Mouse (Mus musculus) ovary, postnatal 36 days (tissue): ENCODE measurements around the gene Golt1b.
A peak's percentile ranks its signal among the peaks of the same experiment; 100 is the strongest.
"Not testable (repeated sequence)": the region's sequence is repeated elsewhere in the genome, so short reads cannot be mapped to it uniquely, and the experiment has no call there.

ENCODE experiments used
- DNase-seq: peaks from one replicate; pipeline ENCODE4 v3.0.0; 2022; ENCODE audit warnings: low spot score, mixed read lengths

The Golt1b gene

DNA sequence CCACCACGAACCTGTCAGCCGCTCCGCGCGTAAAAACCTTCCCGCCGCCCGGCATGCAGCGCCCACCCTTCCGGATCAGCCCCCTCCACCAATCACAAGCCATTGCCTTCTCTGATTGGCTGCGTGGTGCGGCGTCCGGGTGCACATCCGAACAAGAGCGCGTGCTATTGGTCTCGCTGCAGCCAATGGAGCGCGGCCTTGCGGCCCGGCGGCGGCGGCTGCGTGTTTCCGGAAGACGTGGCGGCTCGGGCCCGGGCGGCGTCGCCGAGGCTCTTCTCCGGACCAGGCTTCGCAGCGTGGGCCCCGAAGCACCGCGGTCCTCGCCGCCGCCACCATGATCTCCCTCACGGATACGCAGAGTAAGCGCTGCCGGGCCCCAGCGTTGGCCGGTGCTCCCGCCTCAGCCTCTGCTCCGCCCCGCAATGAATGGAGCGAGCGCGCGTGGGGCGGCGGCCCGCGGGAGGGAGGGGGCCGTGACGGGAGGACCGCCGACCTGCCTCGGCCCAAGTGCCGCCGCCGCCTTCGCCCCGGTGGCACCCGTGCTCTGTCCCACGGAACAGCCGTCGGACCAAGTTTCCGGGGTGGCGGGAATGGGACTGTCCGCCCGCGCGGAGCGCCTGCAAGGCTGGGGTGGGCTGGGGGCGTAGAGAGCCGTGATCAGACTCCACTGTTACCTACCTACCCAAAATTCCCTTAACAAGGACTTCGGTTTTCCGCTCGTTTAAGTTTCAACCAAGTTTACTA lies at the start of gene Golt1b, which contains the start of gene Recql:
Golt1b (plus strand) TSS at position 211 of the 744 bp plus-strand sequence.
Recql (minus strand) TSS at position 77 of the 744 bp plus-strand sequence.
- DNase-seq = peak; percentile 98

GRCm38 (mm10) chr6:142338961-142339360 lies 48.1 kb upstream of the Golt1b start:
- no peak for DNase-seq

GRCm38 (mm10) chr6:142339576-142339975 lies 47.4 kb upstream of the Golt1b start:
- no peak for DNase-seq

GRCm38 (mm10) chr6:142343561-142343960 lies 43.5 kb upstream of the Golt1b start:
- peak; percentile 27 for DNase-seq

DNA sequence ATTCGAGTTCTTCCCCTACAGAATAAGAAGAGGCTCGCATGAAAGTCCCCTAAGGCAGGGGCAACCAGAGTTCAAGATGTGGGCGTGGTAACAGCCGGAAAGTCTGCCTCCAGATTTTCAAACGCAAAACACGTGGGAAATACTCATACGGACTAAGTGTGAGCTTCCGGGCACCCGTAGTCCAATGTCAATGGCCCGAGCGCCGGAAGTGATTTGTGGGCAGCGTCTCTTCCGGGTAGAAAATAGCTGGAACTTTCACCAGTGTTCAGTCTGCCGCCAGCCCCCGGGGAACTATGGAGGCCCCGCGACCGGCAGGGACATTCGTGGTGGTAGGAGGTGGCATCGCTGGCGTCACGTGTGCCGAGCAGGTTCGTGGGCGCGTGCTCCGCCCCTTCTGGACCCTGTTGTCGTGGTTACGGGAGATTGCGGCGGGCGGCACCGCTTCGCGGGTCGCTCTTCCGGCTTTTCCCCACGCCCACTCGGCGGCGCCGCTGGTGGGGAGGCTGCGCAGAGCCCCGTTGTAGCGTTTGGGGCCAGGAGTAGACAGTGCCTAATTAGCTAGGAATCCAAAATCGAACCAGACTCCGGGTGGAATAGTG lies 41.5 kb upstream of the Golt1b start, which contains the start of gene Pyroxd1:
Pyroxd1 (plus strand) TSS at position 215 of the 599 bp plus-strand sequence.
- peak; percentile 83 for DNase-seq

- no peak for DNase-seq
These were observed 40.6 kb upstream of the Golt1b start for GRCm38 (mm10) chr6:142346181-142347110.

DNA sequence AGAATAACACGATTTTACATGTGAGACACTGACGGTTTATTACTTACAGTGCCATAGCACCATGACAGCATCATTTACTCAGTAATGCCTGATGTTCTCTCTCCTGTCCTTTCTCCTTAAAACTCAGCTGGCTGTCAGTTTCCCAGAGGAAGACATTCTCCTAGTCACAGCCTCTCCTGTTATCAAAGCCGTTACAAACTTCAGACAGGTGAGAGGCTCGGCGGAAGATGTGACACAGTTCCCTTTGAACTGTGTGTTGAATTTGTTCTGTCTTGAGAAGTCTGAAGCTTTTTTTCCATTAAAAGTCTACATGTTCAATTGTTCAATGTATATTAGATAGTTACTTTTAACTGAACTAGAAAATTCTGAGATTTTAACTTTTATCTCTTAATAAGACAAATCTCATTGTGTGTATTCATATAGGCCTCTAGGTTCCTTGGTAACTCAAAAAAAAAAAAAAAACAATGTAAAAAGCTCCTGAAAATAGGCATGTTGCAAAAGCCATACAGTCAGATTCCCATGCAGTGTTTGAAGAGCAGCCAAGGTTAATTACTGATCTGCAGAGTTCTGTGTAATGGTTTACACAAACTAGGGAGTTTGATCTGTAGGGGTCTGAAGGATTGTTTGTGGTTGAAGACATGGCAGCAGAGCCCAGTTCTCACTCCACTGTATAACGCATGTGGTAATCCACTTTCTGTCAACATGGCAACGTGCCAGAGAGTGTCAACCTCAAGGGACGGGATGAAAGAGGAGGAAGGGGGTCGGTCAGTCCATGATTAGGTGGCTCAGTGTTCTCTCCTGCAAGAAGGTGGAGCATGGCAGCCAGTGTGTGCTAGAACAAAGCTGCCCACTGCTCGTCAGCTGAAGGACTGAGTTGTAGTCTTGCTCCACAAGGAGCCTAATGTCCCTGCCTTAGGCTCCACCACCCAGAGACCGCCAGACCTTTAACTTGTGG lies 39.3 kb upstream of the Golt1b start:
- DNase-seq = no peak

GRCm38 (mm10) chr6:142352099-142352498 lies 34.9 kb upstream of the Golt1b start:
- not testable (repeated sequence) for DNase-seq

GRCm38 (mm10) chr6:142357106-142357505 lies 29.9 kb upstream of the Golt1b start:
- DNase-seq = no peak

DNA sequence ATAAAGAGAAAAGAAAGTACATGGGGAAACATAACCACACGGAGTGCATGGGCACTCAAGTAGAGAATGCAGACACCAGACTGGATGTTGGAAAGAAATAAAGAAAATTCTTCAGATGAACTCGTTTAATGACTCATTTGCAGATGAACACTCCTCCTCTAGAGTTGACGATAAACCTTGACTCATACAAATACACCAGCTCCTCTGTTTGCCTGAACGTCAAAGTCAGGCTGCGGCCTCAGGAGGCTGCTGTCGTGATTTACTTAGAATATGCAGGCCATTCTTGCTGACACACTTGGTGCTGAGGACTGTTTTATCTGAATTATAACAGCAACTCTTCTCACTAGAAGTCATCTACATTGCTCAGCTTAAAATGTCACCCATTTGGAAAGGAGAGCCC lies 25.0 kb upstream of the Golt1b start:
- DNase-seq = no peak

DNA sequence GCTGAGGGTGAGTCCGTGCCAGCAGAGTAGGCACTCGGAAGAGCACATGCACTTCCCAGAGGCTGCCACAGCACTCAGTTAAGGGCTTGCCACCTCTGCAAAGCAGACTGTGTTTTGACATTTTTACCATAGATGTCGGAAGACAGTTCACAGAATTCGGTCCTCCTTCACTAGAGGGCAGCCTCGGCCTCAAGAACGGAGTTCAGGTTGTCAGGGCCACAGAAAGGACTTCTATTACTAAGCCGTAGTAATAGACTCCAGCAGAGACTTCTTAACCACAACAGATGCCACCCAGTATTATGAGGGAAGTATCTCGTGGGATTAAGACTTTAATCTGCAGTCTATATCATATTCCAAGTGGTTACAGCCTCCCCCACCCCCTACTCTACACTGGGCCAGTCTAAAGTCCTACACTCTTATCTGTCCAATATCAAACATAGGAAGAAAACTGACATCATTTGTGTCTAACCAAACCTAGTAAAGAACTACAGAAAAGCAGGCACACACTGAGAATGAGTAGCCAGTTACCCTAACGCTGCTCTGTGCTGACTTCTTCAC lies 23.9 kb upstream of the Golt1b start:
- no peak for DNase-seq

DNA sequence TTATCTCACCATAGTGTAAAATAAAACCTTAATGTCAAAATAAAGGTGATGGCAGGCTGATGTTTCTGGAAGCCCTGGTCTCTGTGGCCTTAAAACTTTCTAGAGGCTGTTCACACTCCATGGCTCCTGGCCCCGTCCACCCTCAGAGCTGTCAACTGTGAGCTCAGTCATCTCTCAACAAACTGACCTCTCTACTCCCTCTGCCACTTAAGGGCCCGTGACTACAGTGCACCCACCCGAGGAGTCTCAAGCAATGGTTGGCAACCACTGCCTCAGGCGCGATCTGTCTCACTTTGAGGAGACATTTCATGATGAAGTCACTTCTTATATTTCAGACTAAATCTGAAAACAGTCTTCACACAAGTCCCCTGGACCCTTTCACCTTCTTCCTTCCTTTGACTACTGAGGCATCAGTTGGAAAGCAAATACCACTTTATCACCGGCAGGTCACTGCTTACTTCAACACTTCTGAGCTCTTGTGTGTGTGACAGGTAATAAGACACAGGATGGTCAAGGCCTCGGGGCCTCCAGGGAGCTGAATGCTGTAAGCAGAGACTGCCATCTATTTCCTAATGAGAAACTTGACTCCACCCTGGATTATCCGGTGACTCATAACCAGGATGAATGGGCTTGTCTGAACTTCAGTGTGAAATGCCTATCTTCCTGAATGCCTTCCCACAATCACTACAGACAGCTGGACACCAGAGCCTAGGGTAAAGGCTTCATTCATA lies 21.1 kb upstream of the Golt1b start:
- DNase-seq = no peak

GRCm38 (mm10) chr6:142366473-142367018 lies 20.5 kb upstream of the Golt1b start:
- no peak for DNase-seq

DNA sequence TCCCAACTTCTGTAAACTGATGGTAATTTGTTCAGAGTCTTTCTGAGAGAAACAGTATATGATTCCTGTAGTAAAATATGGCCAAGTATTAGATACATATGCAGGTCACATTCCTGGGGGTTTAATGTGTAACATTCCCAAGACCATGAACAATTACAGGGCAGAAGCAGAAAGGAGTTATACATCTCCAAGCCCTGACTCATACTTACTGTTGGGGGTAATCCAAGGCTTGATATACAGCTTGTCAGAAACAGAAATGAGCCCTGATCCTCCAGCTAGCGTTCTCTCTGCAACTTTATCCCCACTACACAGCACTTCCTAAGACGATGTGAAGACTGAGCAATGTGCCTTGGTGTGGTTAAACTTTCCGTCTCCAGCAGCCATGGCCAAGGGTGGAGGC lies 19.5 kb upstream of the Golt1b start:
- DNase-seq = no peak

DNA sequence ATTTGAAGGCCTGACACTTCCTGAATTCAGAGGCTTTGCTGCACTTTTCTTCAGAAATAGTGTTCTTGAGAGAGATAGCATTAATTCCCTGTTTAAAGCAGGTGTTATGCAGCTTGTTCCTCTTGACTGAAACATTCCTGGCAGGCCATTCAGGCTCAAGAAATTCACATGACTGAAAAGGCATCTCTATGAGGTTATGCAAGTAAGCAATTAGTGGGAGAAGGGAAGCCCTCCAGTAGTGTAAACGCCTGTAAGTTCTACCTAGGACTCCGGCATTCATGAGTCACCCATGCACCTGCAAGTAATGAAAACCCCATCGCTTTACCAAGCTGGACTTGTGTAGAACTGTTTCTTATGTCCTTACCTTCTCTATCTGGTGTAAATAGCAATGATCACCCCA lies 17.5 kb upstream of the Golt1b start:
- no peak for DNase-seq

DNA sequence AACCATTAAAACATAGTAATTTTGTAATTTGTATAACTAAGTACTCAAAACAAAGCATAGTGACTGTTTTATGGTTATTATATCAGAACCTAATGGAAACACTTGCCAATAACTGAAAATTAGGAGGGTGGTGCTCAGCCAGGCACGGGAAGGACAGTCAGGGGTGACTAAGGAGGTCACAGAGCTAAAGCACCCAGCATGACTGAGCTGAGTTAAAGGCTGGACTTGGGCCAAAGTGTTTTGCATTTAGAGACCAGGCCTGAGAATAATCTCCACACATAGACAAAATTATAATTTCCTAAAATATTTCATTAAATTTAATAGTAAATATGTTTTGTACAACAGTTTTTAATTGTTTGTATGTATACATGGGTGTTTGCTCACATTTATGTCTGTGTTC lies 9.9 kb upstream of the Golt1b start:
- no peak for DNase-seq

DNA sequence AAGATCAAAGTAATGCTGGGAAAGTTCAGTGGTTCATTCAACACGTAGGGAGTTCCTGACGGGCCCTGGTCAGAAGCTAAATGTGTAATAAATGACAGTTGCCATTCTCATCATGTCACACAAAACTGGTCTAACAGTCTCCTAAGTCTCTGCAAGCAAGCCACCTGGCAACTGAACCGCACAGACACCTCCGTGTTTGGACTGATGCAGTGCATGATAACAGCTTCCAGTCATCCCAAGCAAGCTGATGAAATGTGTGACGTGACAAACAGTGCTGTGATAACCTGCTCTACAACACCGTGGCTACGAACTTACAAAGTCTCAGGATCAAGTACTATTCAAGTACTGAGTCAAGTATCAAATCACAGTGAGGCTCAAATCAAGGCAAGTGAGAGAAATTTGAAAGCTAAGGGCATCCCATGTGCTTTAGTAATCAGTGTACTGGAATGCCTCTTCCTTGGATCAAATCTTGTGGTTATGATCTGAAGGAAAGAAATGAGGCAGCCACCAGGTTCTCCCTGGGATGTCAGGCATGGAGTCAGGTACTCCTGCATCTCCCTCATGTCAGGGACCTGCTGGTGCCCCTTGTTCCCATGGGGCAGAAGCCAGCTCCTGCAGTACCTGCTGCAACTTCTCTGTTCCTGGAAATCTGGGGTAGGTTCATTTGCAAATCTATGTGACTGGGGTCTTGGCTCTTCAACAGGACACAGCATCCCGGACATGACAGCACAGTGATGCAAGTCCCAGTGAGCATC lies 8.3 kb upstream of the Golt1b start:
- DNase-seq = no peak

GRCm38 (mm10) chr6:142379961-142380360 lies 7.1 kb upstream of the Golt1b start:
- DNase-seq = no peak

GRCm38 (mm10) chr6:142381615-142382014 lies 5.4 kb upstream of the Golt1b start:
- DNase-seq = no peak
